Mouse (Mus musculus): ENCODE results near the gene Skint8. TPM values are rescaled to one million over a fixed set of nuclear protein-coding genes. Genes with fewer than 3 reads are reported as not detected.

The Skint8 gene
- polyA plus RNA-seq, 1 experiment, result not detected

- H3K79me2 ChIP-seq (ENCODE audit: control insufficient read depth, insufficient read depth), result no peaks in the 10 kb centered on the region
- no peak for TF ChIP-seq CEBPB (IDR thresholded peaks at IDR 0.05; ENCODE audit: low read depth)
- TF ChIP-seq MYOG (IDR thresholded peaks at IDR 0.05; ENCODE audit: control insufficient read depth, extremely low read depth, insufficient read length), result no peak
- no peak for TF ChIP-seq MYOD1 (IDR thresholded peaks at IDR 0.05; ENCODE audit: control insufficient read depth, insufficient read length, low read depth)
- no peak for TF ChIP-seq FOSL1 (IDR thresholded peaks at IDR 0.05; ENCODE audit: insufficient read depth, low read length, poor library complexity, severe bottlenecking)
- H3K36me3 ChIP-seq (ENCODE audit: control insufficient read depth, insufficient read depth), result no peaks in the 10 kb centered on the region
- no peak overlapping the region for H3ac ChIP-seq (ENCODE audit: control insufficient read depth, insufficient read length, low read depth)
- H3K4me3 ChIP-seq (ENCODE audit: insufficient read depth, poor library complexity, severe bottlenecking), result no peak overlapping the region
- H3K79me3 ChIP-seq (ENCODE audit: low read depth), result no peaks in the 10 kb centered on the region
- no peaks in the 10 kb centered on the region for H3K27me3 ChIP-seq (ENCODE audit: control insufficient read depth, insufficient read depth, insufficient read length)
These were observed 44.5 kb downstream of the Skint8 start for GRCm38 (mm10) chr4:111963669-111964068.

- TF ChIP-seq FOSL1 (IDR thresholded peaks at IDR 0.05; ENCODE audit: insufficient read depth, low read length, poor library complexity, severe bottlenecking) (no peak), USF1 (IDR thresholded peaks at IDR 0.05; ENCODE audit: low read depth) (no peak), MAX (IDR thresholded peaks at IDR 0.05) (no peak), MYOD1 (IDR thresholded peaks at IDR 0.05; ENCODE audit: control insufficient read depth, insufficient read length, low read depth) (no peak), CEBPB (IDR thresholded peaks at IDR 0.05; ENCODE audit: low read depth) (no peak), MYOG (IDR thresholded peaks at IDR 0.05; ENCODE audit: control insufficient read depth, extremely low read depth, insufficient read length) (no peak), CTCF (IDR thresholded peaks at IDR 0.05; ENCODE audit: control insufficient read depth, insufficient read depth, insufficient read length) (no peak)
- H3K79me3 ChIP-seq (ENCODE audit: low read depth), result no peaks in the 10 kb centered on the region
These were observed 53.4 kb downstream of the Skint8 start, which contains the start of gene Skint7 for GRCm38 (mm10) chr4:111972623-111973022. TSS of gene Skint7 (plus strand) at chr4:111972923.

More at GRCm38 (mm10) chr4:111972623-111973022, 53.4 kb downstream of the Skint8 start, which contains the start of gene Skint7:
- Histone ChIP-seq H3K36me3 (ENCODE audit: control insufficient read depth, insufficient read depth) (no peaks in the 10 kb centered on the region), H3K79me2 (ENCODE audit: control insufficient read depth, insufficient read depth) (no peaks in the 10 kb centered on the region), H3ac (ENCODE audit: control insufficient read depth, insufficient read length, low read depth) (no peak within 1 kb of the TSS), H3K4me3 (ENCODE audit: insufficient read depth, poor library complexity, severe bottlenecking) (no peak within 1 kb of the TSS), H3K27me3 (ENCODE audit: control insufficient read depth, insufficient read depth, insufficient read length) (no peaks in the 10 kb centered on the region)

Other genes with a start within 250 kb of the Skint8 start
- gene Spata6, start 199.4 kb upstream of the Skint8 start, polyA plus RNA-seq (2012; fragmentation: generic; extraction: Trizol), result 6.5 TPM
- gene Slc5a9, start 16.5 kb upstream of the Skint8 start, polyA plus RNA-seq (2012; fragmentation: generic; extraction: Trizol), result not detected
- not detected for gene Skint7, start 53.5 kb downstream of the Skint8 start, polyA plus RNA-seq (2012; fragmentation: generic; extraction: Trizol)
- not detected for gene Skint1, start 86.9 kb downstream of the Skint8 start, polyA plus RNA-seq (2012; fragmentation: generic; extraction: Trizol)
- gene Skint4, start 152.6 kb downstream of the Skint8 start, polyA plus RNA-seq (2012; fragmentation: generic; extraction: Trizol), result not detected